Mouse (Mus musculus) cortical plate, adult 2 months (tissue): Measurements from ENCODE around the gene Rpap1.
A peak's percentile ranks its signal among the peaks of the same experiment; 100 is the strongest.

Experiments used
- CTCF ChIP-seq: fragments of 200-500 bp; IDR thresholded peaks from 2 replicates; pipeline ENCODE4 v1.5.1; 2011; ENCODE audit warnings: mild to moderate bottlenecking, control low read depth, low read length; ENCODE audit not compliant: insufficient read depth; ENCODE audit errors: extremely low read depth
- POLR2A ChIP-seq: fragments of 200-500 bp; IDR thresholded peaks from 2 replicates; pipeline ENCODE4 v1.6.1; 2011; ENCODE audit warnings: mild to moderate bottlenecking, low read length, control low read depth; ENCODE audit not compliant: insufficient read depth; ENCODE audit errors: extremely low read depth

GRCm38 (mm10) chr2:119741581-119742411 is 45.5 kb downstream of the Rpap1 start, which contains the start of gene Itpka:
- TF ChIP-seq CTCF: no peak
- peak; percentile 61; the same call in 1 of the 2 replicates for TF ChIP-seq POLR2A
